Mouse (Mus musculus) heart, adult 2 months (tissue): Measurements from ENCODE around the gene Akr1a1. TPM values are rescaled to one million over a fixed set of nuclear protein-coding genes. Genes with fewer than 3 reads are reported as not detected.

ENCODE experiments used
- DNase-seq, 2 experiments: peaks; one replicate each; pipeline ENCODE4 v3.0.0; 2021
- H3K27ac ChIP-seq: fragments of 200-600 bp; 2 replicates; pipeline ENCODE4 v1.8.1; 2022
- H3K27me3 ChIP-seq: fragments of 200-500 bp; 2 replicates; pipeline ENCODE4 v1.6.1; 2012; ENCODE audit warnings: mild to moderate bottlenecking, low read length, inconsistent platforms, mixed read lengths; ENCODE audit not compliant: control insufficient read depth, insufficient read depth
- H3K36me3 ChIP-seq: fragments of 200-500 bp; 2 replicates; pipeline ENCODE4 v1.6.1; 2012; ENCODE audit warnings: low read length, inconsistent platforms; ENCODE audit not compliant: control insufficient read depth, insufficient read depth
- H3K4me1 ChIP-seq: fragments of 200-500 bp; 2 replicates; pipeline ENCODE4 v1.6.1; 2011; ENCODE audit warnings: low read length; ENCODE audit not compliant: control insufficient read depth, insufficient read depth
- H3K4me3 ChIP-seq: fragments of 200-600 bp; 2 replicates; pipeline ENCODE4 v1.8.1; 2022
- H3K79me2 ChIP-seq: fragments of 200-500 bp; replicated peaks from 2 replicates; pipeline ENCODE4 v1.6.1; 2012; ENCODE audit warnings: mild to moderate bottlenecking, inconsistent platforms, low read length, moderate library complexity, mixed read lengths; ENCODE audit not compliant: control insufficient read depth, insufficient read depth
- H3K9ac ChIP-seq: fragments of 200-500 bp; 2 replicates; pipeline ENCODE4 v1.6.1; 2012; ENCODE audit warnings: low read depth, mild to moderate bottlenecking, control low read depth, inconsistent platforms, low read length, mixed read lengths
- CTCF ChIP-seq: fragments of 200-600 bp; IDR thresholded peaks from 2 replicates; pipeline ENCODE4 v1.8.1; 2022; ENCODE audit warnings: antibody characterized with exemption, mild to moderate bottlenecking, moderate library complexity
- EP300 ChIP-seq: fragments of 200-500 bp; IDR thresholded peaks from 2 replicates; pipeline ENCODE4 v1.6.1; 2011; ENCODE audit warnings: low read depth, low read length, control low read depth; ENCODE audit not compliant: insufficient read depth
- POLR2A ChIP-seq: fragments of 200-500 bp; IDR thresholded peaks from 2 replicates; pipeline ENCODE4 v1.6.1; 2011; ENCODE audit warnings: mild to moderate bottlenecking, low read depth, low read length, control low read depth; ENCODE audit not compliant: insufficient read depth
- WGBS: fragments of 180-500 bp; shearing (Covaris S2); methylation state at CpG from one replicate; pipeline ENCODE4 v1.1.7; 2018; 5-methylcytosine and 5-hydroxymethylcytosine counted together
- intact Hi-C: fragments of 180-260 bp; cut with DNase I; formaldehyde crosslinking; loops from one replicate; pipeline ENCODE4 v1.15.1; 2025
- polyA plus RNA-seq: library from polyadenylated mRNA; depleted of rRNA; stranded (reverse); fragments of >200 nt; gene quantifications from 2 replicates; pipeline ENCODE4 v1.2.3, GENCODE M21; 2012
- total RNA-seq, 2 experiments: library from RNA; stranded (reverse); gene quantifications; 2 replicates each; pipeline ENCODE4 v1.2.3; 2021

Akr1a1 gene
- total and polyA plus RNA-seq, 3 experiments, result 247 to 289 (median 281) TPM

DNA sequence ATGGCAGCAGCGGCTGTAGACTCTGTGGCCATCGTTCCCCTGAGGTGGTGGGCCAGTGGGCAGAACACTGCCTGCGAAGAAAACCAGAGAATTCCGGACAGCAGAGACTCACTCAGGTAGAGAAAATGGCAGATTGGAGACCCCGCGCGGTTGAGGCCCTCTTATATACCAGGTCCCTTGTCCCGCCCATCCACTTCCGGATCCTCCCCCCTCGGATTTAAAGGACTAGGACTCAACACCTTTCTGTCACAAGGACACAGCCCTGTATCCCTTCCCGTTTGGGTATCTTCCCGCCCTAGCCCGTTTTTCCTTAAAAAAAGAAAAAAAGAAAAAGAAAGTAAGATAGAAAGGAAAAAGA lies 24.1 kb downstream of the Akr1a1 start:
- H3K27ac ChIP-seq, result peak overlapping the region; percentile 85
- H3K36me3 ChIP-seq, result no peaks in the 10 kb centered on the region; the same call in 1 of the 2 replicates
- TF ChIP-seq POLR2A (peak; percentile 95), EP300 (peak; percentile 64; the same call in 1 of the 2 replicates), CTCF (no peak)
- peak overlapping the region; percentile 94 for H3K9ac ChIP-seq
- 0% methylated on average over 13 of the region's 13 CpGs for WGBS
- intact Hi-C loops, result loop anchor here (1.0 to 2.0 kb wide), 2 partner anchors 23 to 58 kb away; partner anchors contain the start of genes Akr1a1 and Prdx1
- H3K79me2 ChIP-seq, result peaks cover 2% of the 10 kb centered on the region; the same call in 1 of the 2 replicates
- peaks cover 3% of the 10 kb centered on the region; the same call in 1 of the 2 replicates for H3K4me1 ChIP-seq
- peak overlapping the region; percentile 99 for H3K4me3 ChIP-seq
- peak; percentile 92 to 93 for DNase-seq
- H3K27me3 ChIP-seq, result no peaks in the 10 kb centered on the region

DNA sequence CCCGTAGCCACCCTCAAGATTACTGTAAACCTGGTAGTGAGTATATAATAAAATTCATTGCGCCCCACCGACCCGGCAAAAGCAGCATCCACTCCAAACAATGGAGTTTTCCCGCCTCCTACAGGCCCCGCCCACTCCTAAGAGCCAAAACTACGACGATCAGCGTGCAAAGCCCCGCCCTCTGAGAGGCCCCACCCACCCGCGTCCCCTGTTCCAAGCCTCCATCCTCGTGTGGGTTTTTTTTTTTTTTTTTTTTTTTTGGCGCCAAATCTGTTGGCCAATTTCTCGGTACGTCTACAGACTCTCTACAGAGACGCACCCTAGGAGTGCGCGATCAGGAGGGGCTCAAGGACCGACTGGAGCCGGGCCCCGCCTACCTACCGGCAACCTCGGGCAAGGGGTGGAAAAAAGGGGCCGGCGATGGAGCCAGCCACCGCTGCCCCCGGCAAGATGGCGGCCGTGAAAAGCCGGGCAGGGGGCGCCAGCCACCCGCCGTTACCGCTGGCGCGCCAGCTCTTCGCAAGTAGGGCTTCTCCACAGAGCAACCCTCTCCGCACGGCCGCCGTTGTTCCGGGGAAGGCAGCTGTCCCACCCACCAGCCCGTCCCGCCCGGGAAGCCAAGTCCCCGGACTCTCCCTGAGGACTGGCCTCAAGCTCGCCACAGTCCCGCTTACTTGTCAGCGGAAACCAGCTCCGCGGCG lies 24.7 kb downstream of the Akr1a1 start:
- peaks cover 3% of the 10 kb centered on the region; the same call in 1 of the 2 replicates for H3K4me1 ChIP-seq
- peak overlapping the region; percentile 94 for H3K9ac ChIP-seq
- TF ChIP-seq CTCF (peak; percentile 25; the same call in 1 of the 2 replicates), POLR2A (no peak)
- H3K4me3 ChIP-seq, result peak overlapping the region; percentile 99
- WGBS, result under 1% methylated on average over 53 of the region's 53 CpGs
- DNase-seq, result peak; percentile 83 to 84
- peak overlapping the region; percentile 85 for H3K27ac ChIP-seq
- no peaks in the 10 kb centered on the region for H3K27me3 ChIP-seq
- H3K36me3 ChIP-seq, result no peaks in the 10 kb centered on the region; the same call in 1 of the 2 replicates
- intact Hi-C loops, result loop anchor here (1.0 to 2.0 kb wide), 2 partner anchors 24 to 58 kb away; partner anchors contain the start of genes Akr1a1 and Prdx1
- peaks cover 2% of the 10 kb centered on the region; the same call in 1 of the 2 replicates for H3K79me2 ChIP-seq

DNA sequence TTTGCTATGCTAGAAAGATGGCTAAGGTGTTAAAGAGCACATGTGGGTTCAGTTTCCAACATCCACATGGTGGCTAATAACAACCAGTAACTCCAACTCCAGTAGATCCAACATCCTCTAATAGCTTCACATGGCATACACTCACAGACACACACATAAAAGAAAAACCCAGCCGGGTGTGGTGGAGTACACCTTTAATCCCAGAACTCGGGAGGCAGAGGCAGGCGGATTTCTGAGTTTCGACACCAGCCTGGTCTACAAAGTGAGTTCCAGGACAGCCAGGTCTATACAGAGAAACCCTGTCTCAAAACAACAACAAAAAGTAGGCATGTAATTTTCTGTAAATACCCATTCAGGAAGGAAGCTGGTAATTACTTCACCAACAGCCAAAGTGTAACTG lies 26.6 kb downstream of the Akr1a1 start:
- Histone ChIP-seq H3K9ac (no peak overlapping the region), H3K36me3 (no peaks in the 10 kb centered on the region; the same call in 1 of the 2 replicates), H3K27me3 (no peaks in the 10 kb centered on the region), H3K4me3 (no peak overlapping the region), H3K27ac (no peak overlapping the region), H3K79me2 (peaks cover 2% of the 10 kb centered on the region; the same call in 1 of the 2 replicates), H3K4me1 (peaks cover 3% of the 10 kb centered on the region; the same call in 1 of the 2 replicates)
- 88% methylated on average over 4 of the region's 4 CpGs for WGBS
- TF ChIP-seq CTCF (no peak), EP300 (no peak), POLR2A (no peak)
- intact Hi-C loops, result no loop called here
- DNase-seq, result no peak

DNA sequence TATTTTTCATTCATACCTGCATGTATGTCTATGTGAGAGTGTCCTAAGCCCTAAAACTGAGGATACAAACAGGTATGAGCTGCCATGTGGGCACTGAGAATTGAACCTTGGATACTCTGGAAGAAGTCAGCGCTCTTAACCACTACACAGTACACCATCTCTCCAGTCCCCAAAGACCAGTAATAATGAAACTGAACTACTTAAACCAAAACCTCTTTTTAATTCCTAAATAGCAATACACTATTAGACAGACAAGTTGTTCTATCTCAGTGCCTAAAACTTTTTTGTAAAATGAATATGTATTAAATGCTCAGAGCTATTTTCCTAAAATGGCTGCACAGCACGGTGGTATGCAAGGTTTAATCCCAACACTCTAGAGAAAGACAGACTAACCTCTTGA lies 36.2 kb downstream of the Akr1a1 start:
- Histone ChIP-seq H3K27me3 (no peaks in the 10 kb centered on the region), H3K4me3 (no peak overlapping the region), H3K79me2 (no peaks in the 10 kb centered on the region), H3K36me3 (no peaks in the 10 kb centered on the region), H3K4me1 (no peaks in the 10 kb centered on the region), H3K9ac (no peak overlapping the region), H3K27ac (no peak overlapping the region)
- TF ChIP-seq EP300, result no peak
- TF ChIP-seq POLR2A, result no peak
- TF ChIP-seq CTCF, result no peak
- DNase-seq, result no peak
- intact Hi-C loops, result no loop called here
- WGBS, result 97% methylated on average over 2 of the region's 2 CpGs

DNA sequence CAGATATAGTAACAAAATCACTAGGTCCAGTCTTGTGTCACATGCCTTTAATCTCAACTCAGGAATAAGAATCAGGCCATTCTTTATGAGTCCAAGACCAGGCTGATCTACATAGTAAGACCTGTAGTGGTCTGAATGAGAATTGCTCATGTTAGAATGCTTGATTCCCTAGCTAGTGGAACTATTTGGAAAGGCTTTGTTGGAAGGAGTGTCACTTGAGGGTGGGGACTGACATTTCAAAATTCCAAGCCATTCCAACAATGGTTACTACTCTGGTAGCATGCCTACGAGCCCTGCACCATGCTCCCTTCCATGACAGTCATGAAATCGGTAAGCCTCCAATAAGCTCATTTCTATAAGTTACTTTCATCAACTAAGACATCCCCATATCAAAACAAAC lies 38.9 kb downstream of the Akr1a1 start:
- WGBS, result 97% methylated on average over 2 of the region's 2 CpGs
- TF ChIP-seq CTCF (no peak), EP300 (no peak), POLR2A (no peak)
- no peaks in the 10 kb centered on the region for H3K27me3 ChIP-seq
- no peak overlapping the region for H3K9ac ChIP-seq
- H3K36me3 ChIP-seq, result no peaks in the 10 kb centered on the region
- no peaks in the 10 kb centered on the region for H3K79me2 ChIP-seq
- no peaks in the 10 kb centered on the region for H3K4me1 ChIP-seq
- intact Hi-C loops, result no loop called here
- DNase-seq, result no peak
- H3K27ac ChIP-seq, result no peak overlapping the region
- H3K4me3 ChIP-seq, result no peak overlapping the region
